Mouse (Mus musculus) central nervous system, embryonic 18 days (tissue): Measurements from ENCODE around the gene Rps6. TPM values are rescaled to one million over a fixed set of nuclear protein-coding genes. Genes with fewer than 3 reads are reported as not detected.

Source experiments
- polyA plus RNA-seq: library from polyadenylated mRNA; depleted of rRNA; stranded (reverse); fragments of >200 nt; gene quantifications from 2 replicates; pipeline ENCODE4 v1.2.3, GENCODE M21; 2012; rRNA removed

The Rps6 gene
- polyA plus RNA-seq, result 1,119 and 1,138 TPM in 2 replicates

DNA sequence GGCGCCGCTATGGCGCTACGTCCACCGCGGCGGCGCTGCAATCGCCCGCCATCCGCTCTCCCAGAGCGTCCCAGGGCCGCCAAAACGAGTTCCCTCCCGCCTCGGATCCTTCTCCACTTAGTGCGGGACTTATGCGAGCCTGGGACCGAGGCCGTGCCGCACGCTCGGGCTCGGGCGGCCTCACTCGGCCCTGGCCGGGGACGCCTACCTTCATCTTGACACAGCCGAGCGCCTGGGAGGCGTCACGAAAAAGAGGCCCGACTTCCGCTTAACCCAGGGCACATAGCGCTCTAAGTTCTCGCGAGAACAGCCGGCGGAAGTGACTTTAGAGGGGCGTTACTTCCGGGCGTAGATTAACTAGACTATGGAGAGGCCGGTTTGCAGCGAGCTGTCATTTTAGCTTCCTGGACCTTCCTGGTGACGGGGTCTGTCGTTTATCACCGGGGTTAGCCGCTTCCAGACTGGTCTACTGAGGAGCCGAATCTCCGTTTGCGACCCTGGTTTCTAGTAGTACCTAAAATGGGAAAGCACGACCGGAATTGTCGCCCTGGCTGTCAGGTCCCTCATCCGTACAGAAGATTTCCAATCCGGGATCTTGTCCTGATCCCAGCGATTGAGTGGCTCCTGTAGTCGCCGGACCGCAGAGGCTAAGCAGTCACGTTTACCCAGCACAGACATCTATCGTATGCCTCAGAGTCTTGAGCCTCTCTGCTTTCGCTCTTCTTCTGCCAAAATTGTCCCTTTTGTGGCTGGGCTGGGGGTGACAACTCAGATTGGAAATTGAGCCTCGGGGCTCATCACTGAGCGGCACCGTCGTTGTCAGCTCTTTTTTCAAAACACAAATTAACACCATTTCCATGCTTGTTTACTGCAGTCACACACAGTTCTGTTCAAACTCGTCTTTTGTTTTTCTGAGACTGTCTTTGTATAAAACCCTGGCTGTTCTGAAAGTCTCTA is at the start of gene Rps6:
TSS of gene Rps6 (minus strand) at position 300 of the 957 bp plus-strand sequence.

DNA sequence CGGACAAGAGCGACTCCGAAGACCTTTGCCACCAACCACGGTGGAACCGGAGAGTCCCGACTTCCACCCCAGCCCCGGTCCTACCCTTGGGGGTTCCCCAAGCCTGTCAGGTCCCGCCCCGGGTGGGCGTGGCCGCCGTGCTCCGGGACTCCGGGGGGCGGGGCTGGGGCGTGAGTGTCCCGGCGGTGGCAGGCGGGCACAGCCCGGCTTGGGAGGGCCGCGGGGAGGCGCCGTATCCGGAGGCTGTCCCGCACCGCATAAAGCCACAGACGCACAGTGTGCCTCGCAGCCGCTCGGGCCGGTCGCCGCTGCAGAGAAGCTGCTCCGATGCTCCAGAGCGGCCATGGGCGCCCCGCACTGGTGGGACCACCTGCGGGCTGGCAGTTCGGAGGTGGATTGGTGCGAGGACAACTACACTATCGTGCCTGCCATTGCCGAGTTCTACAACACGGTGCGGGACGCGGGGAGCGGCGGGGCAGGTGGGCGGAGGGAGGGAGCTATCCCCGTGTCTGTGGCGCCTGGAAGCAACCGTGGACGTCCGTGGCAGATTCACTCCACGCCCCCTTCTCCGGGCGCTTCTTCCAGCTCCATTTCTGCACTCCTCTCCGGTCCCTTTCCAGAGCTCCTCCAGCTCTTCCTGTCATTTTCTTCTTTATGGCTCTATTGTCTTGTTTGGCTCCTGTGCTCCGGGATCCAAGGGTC is 17.1 kb upstream of the Rps6 start, which contains the start of gene Acer2:
TSS of gene Acer2 (plus strand) at position 251 of the 702 bp plus-strand sequence.

Other genes with a start within 250 kb of the Rps6 start
- gene Haus6, start 245.4 kb downstream of the Rps6 start, polyA plus RNA-seq, result 5.0 and 5.2 TPM in 2 replicates
- 39.4 and 42.1 TPM in 2 replicates for gene Plin2, start 187.4 kb downstream of the Rps6 start, polyA plus RNA-seq
- gene Dennd4c, start 108.9 kb downstream of the Rps6 start, polyA plus RNA-seq, result 5.6 and 5.9 TPM in 2 replicates
- 10.7 and 11.4 TPM in 2 replicates for gene Acer2, start 17.0 kb upstream of the Rps6 start, polyA plus RNA-seq